In the genomic region with DNA sequence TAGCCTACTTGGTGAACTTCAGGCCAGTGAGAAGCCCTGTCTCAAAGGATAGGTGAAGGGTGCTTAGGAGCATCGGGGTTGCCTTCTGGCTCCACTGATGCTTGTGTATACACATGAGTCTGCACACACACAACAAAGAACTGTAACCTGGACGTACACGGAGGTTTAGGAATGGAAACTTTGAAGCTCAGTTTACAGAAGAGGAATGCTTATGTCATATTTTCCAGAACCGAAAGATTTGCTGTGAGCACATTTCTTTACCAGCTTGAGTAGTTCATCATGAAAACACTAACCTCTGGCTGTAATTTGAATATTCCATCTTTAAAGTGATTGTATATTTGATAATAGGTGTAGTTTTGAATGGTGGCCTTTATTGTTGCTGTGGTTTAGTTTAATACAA, we compare ENCODE assay signal across 20 mouse cellular contexts. TPM values are rescaled to one million over a fixed set of nuclear protein-coding genes. Genes with fewer than 3 reads are reported as not detected.
A peak's percentile ranks its signal among the peaks of the same experiment; 100 is the strongest.
DNase-seq lines count a peak whose midpoint lies in the region; ATAC-seq and TF ChIP-seq lines count a peak whose summit lies in the region.
"Had no signal": no experiment of that assay in that cellular context is flagged by ENCODE, and none has a peak within 500 bp of the region (broad histone marks: within the 10 kb centered on the region; RNA-seq: fewer than 3 reads in every experiment).

No protein-coding gene starts in this region.

- H3K4me1 ChIP-seq in CH12.LX (ENCODE audit: control insufficient read depth in 1 of 2, insufficient read depth in 2 of 2), result peaks cover 3 to 10% of the 10 kb centered on the region in 2 experiments; a peak in 3 of 4 replicates
- no peaks in the 10 kb centered on the region for H3K4me1 ChIP-seq in kidney, adult 2 months (ENCODE audit: control insufficient read depth, insufficient read depth, low read length)
- H3K4me1 ChIP-seq in intestine, embryonic 15.5 days (replicated peaks), result no peaks in the 10 kb centered on the region
- H3K4me1 ChIP-seq: embryonic facial prominence, embryonic 12.5 days; forebrain, embryonic 13.5 days; forebrain, embryonic 15.5 days had no signal

- peak overlapping the region; percentile 56 for H3K27ac ChIP-seq in CH12.LX (ENCODE audit: insufficient read depth, low read depth)
- H3K27ac ChIP-seq in kidney, adult 2 months (ENCODE audit: insufficient read depth, low read depth, low read length), result no peak overlapping the region
- no peak overlapping the region for H3K27ac ChIP-seq in intestine, embryonic 15.5 days
- H3K27ac ChIP-seq: embryonic facial prominence, embryonic 12.5 days; forebrain, embryonic 13.5 days; forebrain, embryonic 15.5 days had no signal

- H3K27me3 ChIP-seq in CH12.LX (replicated peaks), result no peaks in the 10 kb centered on the region
- H3K27me3 ChIP-seq in kidney, adult 2 months (replicated peaks; ENCODE audit: control insufficient read depth, insufficient read depth, low read length), result no peaks in the 10 kb centered on the region
- no peaks in the 10 kb centered on the region for H3K27me3 ChIP-seq in intestine, embryonic 15.5 days (replicated peaks)
- H3K27me3 ChIP-seq: embryonic facial prominence, embryonic 12.5 days; forebrain, embryonic 13.5 days; forebrain, embryonic 15.5 days had no signal

- dilution Hi-C loops in CH12.LX (cut with MboI; ENCODE audit: extremely low pct_ligation_motif_present, extremely low pct_unique_long_range_greater_than_20kb, low sequenced_read_pairs), result no loop called here

- peak; percentile 92 for TF ChIP-seq EP300 in CH12.LX (IDR thresholded peaks at IDR 0.05; ENCODE audit: low read length)

- no peak for TF ChIP-seq CTCF in CH12.LX (conservative IDR thresholded peaks at IDR 0.05 in 1 of 2, IDR thresholded peaks at IDR 0.05 in 1 of 2; ENCODE audit: low read depth in 2 of 2, low read length in 2 of 2)
- no peak for TF ChIP-seq CTCF in kidney, adult 2 months (conservative IDR thresholded peaks at IDR 0.05; ENCODE audit: insufficient read depth, insufficient read length, low read depth, low read length)

- no peaks in the 10 kb centered on the region for H3K79me2 ChIP-seq in CH12.LX (replicated peaks; ENCODE audit: control insufficient read depth, extremely low read depth, insufficient read depth, poor library complexity, severe bottlenecking)

- no peak overlapping the region for H3K4me2 ChIP-seq in CH12.LX (ENCODE audit: insufficient read depth, low read depth, poor library complexity, severe bottlenecking)
- no peak overlapping the region for H3K4me2 ChIP-seq in intestine, embryonic 15.5 days (replicated peaks)
- H3K4me2 ChIP-seq: embryonic facial prominence, embryonic 12.5 days; forebrain, embryonic 13.5 days; forebrain, embryonic 15.5 days had no signal

- DNase-seq in CD4-positive helper T cell, adult 2 months (ENCODE audit: low read depth, low spot score), result peak; percentile 3
- peak; percentile 4 for DNase-seq in CD4-positive, CD25-positive, alpha-beta regulatory T cell, adult 2 months (ENCODE audit: low read depth, low spot score)
- peak; percentile 58 for DNase-seq in CH12.LX (ENCODE audit: extremely low read depth)
- no peak for DNase-seq in kidney, adult 2 months
- DNase-seq in urinary bladder, postnatal 4 days (ENCODE audit: low spot score in 2 of 2), result no peak
- DNase-seq: adrenal gland, adult 2 months; adrenal gland, postnatal 10 days; adrenal gland, postnatal 25 days; cerebellum, adult 11 months; cerebellum, adult 18-20 months; cerebellum, adult 8-10 months; cerebellum, adult 9-11 months; cerebellum, postnatal 14 days; cerebellum, postnatal 36 days; embryo, embryonic 11 days; forebrain, postnatal 0 days had no signal

- ATAC-seq in intestine, embryonic 15.5 days, result no peak
- ATAC-seq: forebrain, embryonic 13.5 days; forebrain, embryonic 15.5 days; forebrain, postnatal 0 days had no signal

- H3K9me3 ChIP-seq in CH12.LX (replicated peaks; ENCODE audit: low read length), result peaks cover 7% of the 10 kb centered on the region
- no peaks in the 10 kb centered on the region for H3K9me3 ChIP-seq in intestine, embryonic 15.5 days
- H3K9me3 ChIP-seq: forebrain, embryonic 15.5 days had no signal

- no peak for TF ChIP-seq RAD21 in CH12.LX (IDR thresholded peaks at IDR 0.05; ENCODE audit: low read depth, low read length)

- WGBS in kidney, adult 2 months, result 93% methylated on average over 4 of the region's 4 CpGs
- WGBS in intestine, embryonic 15.5 days, result 88% methylated on average over 4 of the region's 4 CpGs

- H3K9ac ChIP-seq in CH12.LX (ENCODE audit: insufficient read depth, low read depth), result no peak overlapping the region
- no peak overlapping the region for H3K9ac ChIP-seq in intestine, embryonic 15.5 days
- H3K9ac ChIP-seq: embryonic facial prominence, embryonic 12.5 days; forebrain, embryonic 13.5 days; forebrain, embryonic 15.5 days; forebrain, postnatal 0 days had no signal

- no peak overlapping the region for H3K4me3 ChIP-seq in CH12.LX (replicated peaks in 1 of 3; ENCODE audit: low read depth in 2 of 3, low read length in 2 of 3, poor library complexity in 1 of 3)
- H3K4me3 ChIP-seq in kidney, adult 2 months (ENCODE audit: insufficient read depth, low read depth, low read length), result no peak overlapping the region
- no peak overlapping the region for H3K4me3 ChIP-seq in intestine, embryonic 15.5 days (replicated peaks)
- H3K4me3 ChIP-seq: embryonic facial prominence, embryonic 12.5 days; forebrain, embryonic 13.5 days; forebrain, embryonic 15.5 days had no signal

- H3K36me3 ChIP-seq in CH12.LX (replicated peaks in 1 of 2; ENCODE audit: control insufficient read depth in 1 of 2, insufficient read depth in 1 of 2, low read length in 1 of 2), result peaks cover 63 to 95% of the 10 kb centered on the region in 2 experiments
- peaks cover 7% of the 10 kb centered on the region for H3K36me3 ChIP-seq in kidney, adult 2 months (ENCODE audit: control insufficient read depth, insufficient read depth, low read length)
- H3K36me3 ChIP-seq in intestine, embryonic 15.5 days, result peaks cover 23% of the 10 kb centered on the region

- no peak for TF ChIP-seq POLR2A in CH12.LX (IDR thresholded peaks at IDR 0.05; ENCODE audit: low read depth, low read length)
- no peak for TF ChIP-seq POLR2A in kidney, adult 2 months (IDR thresholded peaks at IDR 0.05; ENCODE audit: low read depth, low read length)

- in situ Hi-C loops in CH12.LX (cut with MboI; ENCODE audit: low pct_ligation_motif_present, low pct_unique_long_range_greater_than_20kb, low sequenced_read_pairs), result no loop called here

TF ChIP-seq in CH12.LX, 34 proteins besides CTCF, POLR2A, EP300 and RAD21:
- peak; percentile 99 for TF ChIP-seq MEF2A (IDR thresholded peaks at IDR 0.05; ENCODE audit: borderline replicate concordance, low read depth, low read length)
- no peak for TF ChIP-seq RCOR1 (conservative IDR thresholded peaks at IDR 0.05; ENCODE audit: low read depth, low read length)
- TF ChIP-seq ELF1 (IDR thresholded peaks at IDR 0.05; ENCODE audit: low read depth, low read length), result no peak
- TF ChIP-seq TCF12 (IDR thresholded peaks at IDR 0.05; ENCODE audit: low read depth, low read length), result peak; percentile 31; the same call in 1 of the 2 replicates
- TF ChIP-seq IRF4 (IDR thresholded peaks at IDR 0.05; ENCODE audit: low read depth, low read length), result peak; percentile 64; the same call in 1 of the 2 replicates
- peak; percentile 77 for TF ChIP-seq ETS1 (conservative IDR thresholded peaks at IDR 0.05; ENCODE audit: low read depth, low read length)
- TF ChIP-seq JUND (conservative IDR thresholded peaks at IDR 0.05; ENCODE audit: low read depth, low read length), result peak; percentile 98
- TF ChIP-seq MAFK (IDR thresholded peaks at IDR 0.05; ENCODE audit: insufficient replicate concordance, low read length), result peak; percentile 35; the same call in 1 of the 2 replicates
- no peak for TF ChIP-seq GABPA (IDR thresholded peaks at IDR 0.05; ENCODE audit: insufficient replicate concordance, low read depth, low read length)
- TF ChIP-seq BHLHE40 (IDR thresholded peaks at IDR 0.05; ENCODE audit: low read depth, low read length), result 0 out of 2 replicates have a peak, but pooled peaks have one; percentile 18
- TF ChIP-seq JUN (IDR thresholded peaks at IDR 0.05; ENCODE audit: insufficient read depth, low read depth, low read length), result peak; percentile 99
- peak; percentile 79 for TF ChIP-seq MYC (IDR thresholded peaks at IDR 0.05; ENCODE audit: low read depth, low read length)

RNA-seq across cellular contexts. Expression of gene Ncapd3, which starts 40.9 kb away (rescaled TPM):
- total RNA-seq in CH12.LX (2012; rRNA removed) (32.2 and 33.7 TPM in 2 replicates), CH12.LX (2014; rRNA removed) (38.2 and 39.2 TPM in 2 replicates)
- 23.5 and 29.9 TPM in 2 replicates for polyA plus RNA-seq in CH12.LX (2012; ENCODE audit: insufficient read length, low read depth)
- 9.6 and 12.5 TPM in 2 replicates for polyA plus RNA-seq in kidney, adult 2 months (2012; rRNA removed)
- polyA plus RNA-seq in intestine, embryonic 15.5 days (2015; fragmentation: Nextera tagmentation; extraction: Ambion mirVana), result 23.7 and 25.9 TPM in 2 replicates

RNA-seq across cellular contexts. Expression of gene Vps26b, which starts 41.0 kb away (rescaled TPM):
- total RNA-seq in CH12.LX (2012; rRNA removed) (30.5 and 33.8 TPM in 2 replicates), CH12.LX (2014; rRNA removed) (21.0 and 22.3 TPM in 2 replicates)
- polyA plus RNA-seq in CH12.LX (2012; ENCODE audit: insufficient read length, low read depth), result 16.6 and 17.7 TPM in 2 replicates
- polyA plus RNA-seq in kidney, adult 2 months (2012; rRNA removed), result 21.6 and 25.6 TPM in 2 replicates
- polyA plus RNA-seq in intestine, embryonic 15.5 days (2015; fragmentation: Nextera tagmentation; extraction: Ambion mirVana), result 30.9 and 32.3 TPM in 2 replicates

Comparison
In these comparisons a context has a peak if more than half of its experiments do, and no peak if none do; other contexts are left out.
1. DNase-seq: peak in CD4-positive helper T cell, adult 2 months (single experiment), CD4-positive, CD25-positive, alpha-beta regulatory T cell, adult 2 months (single experiment) and CH12.LX (single experiment); none in kidney, adult 2 months (single experiment) and urinary bladder, postnatal 4 days (0 of 2).